ENCODE assay signal across 13 mouse cellular contexts in genomic region chr1:42474197-42474596, GRCm38 (mm10).
"Had no signal": no experiment of that assay in that cellular context is flagged by ENCODE, and none has a peak within 500 bp of the region (broad histone marks: within the 10 kb centered on the region; RNA-seq: fewer than 3 reads in every experiment).

No protein-coding gene starts in this region.

- H3K9me3 ChIP-seq: limb, embryonic 15.5 days; neural tube, embryonic 15.5 days had no signal

- H3K27me3 ChIP-seq: limb, embryonic 15.5 days; neural tube, embryonic 15.5 days had no signal

- H3K36me3 ChIP-seq: limb, embryonic 15.5 days; neural tube, embryonic 15.5 days had no signal

- ATAC-seq: intestine, postnatal 0 days had no signal

- H3K4me3 ChIP-seq: left cerebral cortex, adult 2 months; limb, embryonic 15.5 days; myocyte; neural tube, embryonic 15.5 days had no signal

- H3K4me2 ChIP-seq: limb, embryonic 15.5 days; neural tube, embryonic 15.5 days had no signal

- H3K27ac ChIP-seq: kidney, postnatal 0 days; left cerebral cortex, adult 2 months; limb, embryonic 15.5 days; liver, embryonic 14.5 days; neural tube, embryonic 15.5 days had no signal

- H3K4me1 ChIP-seq: limb, embryonic 15.5 days had no signal

- H3K9ac ChIP-seq: limb, embryonic 15.5 days; liver, embryonic 14.5 days; neural tube, embryonic 15.5 days had no signal

- DNase-seq: kidney, adult 8-10 months; kidney, postnatal 36 days; lung, adult 18-20 months; midbrain, embryonic 14.5 days; right cerebral cortex, adult 18-20 months; right cerebral cortex, postnatal 25 days had no signal
